Mouse (Mus musculus) Muller cell, postnatal 12 days (primary cell): ENCODE data around the gene Cchcr1.
"Not testable (repeated sequence)": the region's sequence is repeated elsewhere in the genome, so short reads cannot be mapped to it uniquely, and the experiment has no call there.

Source experiments
- DNase-seq: peaks from one replicate; pipeline ENCODE4 v3.0.0-alpha.2; 2015; ENCODE audit errors: inconsistent ontology term

The Cchcr1 gene

GRCm38 (mm10) chr17:35516652-35517500 is at the start of gene Cchcr1, which contains the start of gene Tcf19:
Cchcr1 (plus strand) TSS chr17:35517100.
Tcf19 (minus strand) TSS chr17:35516824.
- peak; percentile 99 for DNase-seq

DNA sequence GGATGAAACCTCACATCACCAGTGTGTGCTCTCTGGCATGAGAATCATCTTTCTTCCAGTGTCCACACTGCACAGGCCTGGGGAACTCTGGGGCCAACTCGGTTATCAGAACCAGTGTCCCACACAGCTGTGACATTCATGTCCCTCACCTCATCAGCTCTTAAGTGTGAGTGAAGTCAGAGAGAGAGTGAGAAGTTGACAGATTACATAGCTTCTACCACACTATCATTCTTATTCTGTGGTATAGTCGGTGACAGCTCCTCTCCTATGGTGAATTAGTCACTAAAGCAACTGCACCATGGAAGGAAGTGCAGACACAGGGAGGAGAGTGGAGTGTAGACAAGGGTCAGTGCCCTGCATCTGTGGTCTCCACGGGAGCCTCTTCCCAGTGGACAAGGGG is 48.0 kb upstream of the Cchcr1 start:
- DNase-seq: not testable (repeated sequence)

DNA sequence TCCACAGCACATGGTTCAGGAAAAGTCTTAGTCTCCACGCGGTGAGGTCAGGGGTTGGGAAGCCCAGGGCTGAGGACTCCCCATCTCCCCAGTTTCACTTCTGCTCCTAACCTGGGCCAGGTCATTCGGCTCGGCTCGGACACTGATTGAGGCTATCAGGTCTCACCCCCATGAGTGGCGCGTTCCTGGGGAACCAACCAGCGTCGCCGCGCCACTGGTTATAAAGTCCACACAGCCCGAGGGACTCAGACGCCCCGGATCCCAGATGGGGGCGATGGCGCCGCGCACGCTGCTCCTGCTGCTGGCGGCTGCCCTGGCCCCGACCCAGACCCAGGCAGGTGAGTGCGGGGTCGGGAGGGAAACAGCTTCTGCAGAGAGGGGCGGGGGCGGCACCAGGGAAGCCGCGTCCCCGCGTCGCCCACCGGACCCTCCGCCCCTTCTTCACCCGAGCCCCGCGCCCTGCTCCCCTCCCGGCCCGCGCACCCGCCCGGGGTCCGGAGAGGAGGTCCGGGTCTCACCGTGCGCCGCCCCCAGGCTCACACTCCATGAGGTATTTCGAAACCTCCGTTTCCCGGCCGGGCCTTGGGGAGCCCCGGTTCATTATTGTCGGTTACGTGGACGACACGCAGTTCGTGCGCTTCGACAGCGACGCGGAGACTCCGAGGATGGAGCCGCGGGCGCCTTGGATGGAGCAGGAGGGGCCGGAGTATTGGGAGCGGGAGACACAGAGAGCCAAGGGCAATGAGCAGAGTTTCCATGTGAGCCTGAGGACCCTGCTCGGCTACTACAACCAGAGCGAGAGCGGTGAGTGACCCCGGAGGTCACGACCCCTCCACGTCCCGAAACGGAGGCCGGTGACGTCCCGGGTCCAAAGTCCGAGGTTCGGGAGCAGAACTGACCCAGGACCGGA is 46.8 kb upstream of the Cchcr1 start, which contains the start of gene H2-Q10:
Gene H2-Q10 (plus strand): TSS at position 248 of the 910 bp plus-strand sequence.
- no peak for DNase-seq

DNA sequence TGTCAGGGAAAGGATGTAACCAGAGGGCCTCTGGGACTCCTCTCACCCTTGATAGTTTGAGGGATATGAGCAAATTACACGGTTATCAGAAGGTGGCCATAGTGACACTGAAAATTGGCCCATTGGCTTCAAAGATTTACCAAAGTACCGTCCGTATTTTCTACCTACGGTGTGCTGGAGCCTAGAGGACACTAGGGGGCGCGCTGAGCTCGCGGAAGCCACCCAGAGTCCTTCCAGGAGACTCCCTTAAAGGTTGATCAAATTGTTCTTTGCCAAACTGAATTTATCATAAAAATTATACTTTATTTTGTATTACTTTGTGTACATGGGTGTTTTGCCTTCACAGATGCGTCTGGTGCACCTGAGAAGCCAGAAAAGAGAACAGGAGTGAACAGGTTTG is 32.8 kb upstream of the Cchcr1 start:
- DNase-seq: peak; percentile 53

- peak; percentile 53 for DNase-seq
Observed at GRCm38 (mm10) chr17:35485702-35486101, 31.2 kb upstream of the Cchcr1 start.

DNA sequence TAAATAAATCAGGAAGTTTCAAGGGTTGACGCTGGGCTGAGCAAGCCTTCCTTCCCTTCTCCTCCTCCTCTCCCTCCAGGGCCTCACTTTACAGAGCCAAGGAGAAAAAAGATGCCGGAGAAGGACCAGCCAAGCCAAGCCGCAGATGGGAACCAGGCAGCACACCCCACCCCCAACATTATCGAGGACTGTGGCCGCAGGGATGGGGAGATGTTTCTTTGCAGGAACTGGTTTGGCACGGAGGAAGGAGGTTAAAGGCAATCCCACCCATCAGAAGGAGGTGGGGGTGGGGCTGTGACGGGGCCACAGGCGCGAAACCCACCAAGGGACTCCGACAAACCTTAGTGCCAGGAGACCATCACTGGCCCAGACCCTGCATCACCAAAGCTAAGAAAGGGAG is 30.2 kb upstream of the Cchcr1 start:
- DNase-seq: no peak

DNA sequence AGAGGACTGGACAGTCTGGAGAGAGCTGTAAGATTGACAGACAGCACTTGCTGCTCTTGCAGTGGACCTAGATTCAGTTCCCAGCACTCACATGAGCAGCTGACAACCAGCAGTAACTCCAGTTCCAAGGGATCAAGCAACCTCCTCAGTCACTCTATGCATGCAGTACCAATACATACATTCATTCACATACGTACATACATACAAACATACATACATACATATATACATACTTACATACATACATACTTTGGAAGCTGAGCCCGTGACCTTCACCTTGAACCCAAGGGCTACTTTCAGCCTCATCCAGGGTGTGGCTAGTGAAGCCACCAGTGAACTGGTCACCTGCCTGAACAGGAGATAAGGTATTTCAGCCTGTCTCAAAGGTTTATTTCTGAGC is 28.9 kb upstream of the Cchcr1 start:
- no peak for DNase-seq

- DNase-seq: no peak
Observed at GRCm38 (mm10) chr17:35490320-35490719, 26.6 kb upstream of the Cchcr1 start.

DNA sequence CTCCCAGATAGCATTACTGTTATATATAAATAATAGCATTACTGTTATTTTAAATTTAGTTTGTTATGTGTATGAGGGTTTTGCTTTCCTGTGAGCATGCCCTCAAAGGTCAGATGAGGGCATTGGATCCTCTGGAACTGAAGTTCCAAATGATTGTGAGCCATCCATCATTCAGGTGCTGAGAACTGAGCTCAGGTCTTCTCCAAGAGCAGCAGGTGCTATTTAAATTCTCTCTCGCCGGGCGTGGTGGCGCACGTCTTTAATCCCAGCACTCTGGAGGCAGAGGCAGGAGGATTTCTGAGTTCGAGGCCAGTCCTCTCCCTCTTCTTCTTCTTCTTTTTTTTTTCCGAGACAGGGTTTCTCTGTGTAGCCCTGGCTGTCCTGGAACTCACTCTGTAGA is 19.8 kb upstream of the Cchcr1 start:
- DNase-seq: no peak

DNA sequence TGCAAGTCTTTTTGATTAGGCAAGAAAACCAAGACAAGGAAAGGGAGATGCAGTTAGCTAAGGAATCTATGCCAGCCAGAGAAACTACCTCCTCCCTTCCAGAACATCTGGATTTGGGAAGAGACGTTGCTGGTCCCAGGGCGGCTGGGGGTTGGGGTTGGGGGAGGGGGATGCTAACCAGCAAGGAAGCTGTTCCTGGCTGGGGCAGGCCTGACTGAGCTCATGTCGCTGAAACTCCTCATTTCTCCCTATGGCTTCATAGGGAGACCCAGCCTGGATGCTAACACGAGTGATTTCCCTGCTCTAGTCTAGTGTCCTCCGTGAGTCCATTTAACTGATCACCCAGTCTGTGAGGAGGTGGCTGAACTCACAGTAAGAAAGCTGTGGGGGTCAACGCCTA is 14.7 kb upstream of the Cchcr1 start:
- no peak for DNase-seq

- DNase-seq: no peak
Observed at GRCm38 (mm10) chr17:35502762-35503161, 14.1 kb upstream of the Cchcr1 start.

- DNase-seq: no peak
Observed at GRCm38 (mm10) chr17:35503849-35504248, 13.1 kb upstream of the Cchcr1 start.

DNA sequence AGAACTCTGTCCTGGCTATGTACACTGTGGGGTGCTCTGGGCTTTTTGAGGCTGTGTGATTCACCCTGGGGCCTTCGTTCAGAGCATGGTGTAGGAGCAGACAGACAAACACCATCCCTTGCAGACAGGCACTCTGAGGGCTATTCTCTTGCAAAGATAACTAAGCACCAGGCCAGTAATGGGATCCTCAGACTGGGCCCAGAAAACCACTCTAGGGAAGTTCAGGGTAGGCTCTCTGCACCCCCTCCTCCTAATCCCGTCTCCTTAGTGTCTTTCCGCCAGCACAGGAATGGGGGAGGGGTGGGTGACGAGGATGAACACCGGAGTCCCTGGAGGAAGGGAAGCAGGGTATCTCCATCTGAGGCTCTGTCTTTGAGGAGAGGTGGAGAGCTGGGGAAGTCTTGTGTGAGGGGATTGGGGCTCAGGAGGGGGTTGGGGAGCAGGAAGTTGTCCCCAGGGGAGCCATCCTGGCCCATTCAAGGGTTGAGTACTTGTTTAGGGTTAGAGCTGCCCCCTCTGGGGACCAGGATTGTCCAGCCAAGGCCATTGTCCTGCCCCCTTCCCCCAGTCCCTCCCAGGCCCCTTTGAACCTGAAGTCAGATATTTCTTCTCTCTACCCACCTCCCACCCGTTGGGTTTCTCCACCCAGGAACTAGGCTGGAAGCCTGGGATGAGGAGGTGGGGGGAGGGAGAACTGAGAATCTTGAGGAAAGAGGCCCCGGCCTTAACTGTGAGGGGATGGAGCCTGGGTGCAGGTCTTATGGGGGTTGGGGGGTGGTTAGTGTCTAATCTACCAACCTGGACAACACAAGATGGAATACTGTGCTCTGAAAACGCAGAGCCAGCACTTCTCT is 12.0 kb upstream of the Cchcr1 start:
- no peak for DNase-seq

GRCm38 (mm10) chr17:35505776-35506175 is 11.1 kb upstream of the Cchcr1 start, which contains the start of gene Pou5f1:
Pou5f1 (plus strand) TSS chr17:35506018.
- DNase-seq: no peak

- DNase-seq: no peak
Observed at GRCm38 (mm10) chr17:35506881-35507280, 10.0 kb upstream of the Cchcr1 start.

- DNase-seq: no peak
Observed at GRCm38 (mm10) chr17:35507556-35508260, 9.2 kb upstream of the Cchcr1 start.

DNA sequence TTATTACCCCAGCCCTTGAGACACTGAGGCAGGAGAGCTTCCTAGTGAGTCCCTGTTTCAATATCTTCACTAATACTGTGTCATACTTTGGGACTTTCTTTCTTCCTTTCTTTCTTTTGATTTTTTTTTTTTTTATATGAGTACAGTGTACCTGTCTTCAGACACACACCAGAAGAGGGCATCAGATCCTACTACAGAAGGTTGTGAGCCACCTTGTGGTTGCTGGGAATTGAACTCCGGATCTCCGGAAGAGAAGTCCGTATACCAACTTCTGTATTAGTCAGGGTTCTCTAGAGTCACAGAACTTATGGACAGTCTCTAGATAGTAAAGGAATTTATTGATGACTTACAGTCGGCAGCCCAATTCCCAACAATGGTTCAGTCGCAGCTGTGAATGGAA is 8.6 kb upstream of the Cchcr1 start:
- DNase-seq: not testable (repeated sequence)

DNA sequence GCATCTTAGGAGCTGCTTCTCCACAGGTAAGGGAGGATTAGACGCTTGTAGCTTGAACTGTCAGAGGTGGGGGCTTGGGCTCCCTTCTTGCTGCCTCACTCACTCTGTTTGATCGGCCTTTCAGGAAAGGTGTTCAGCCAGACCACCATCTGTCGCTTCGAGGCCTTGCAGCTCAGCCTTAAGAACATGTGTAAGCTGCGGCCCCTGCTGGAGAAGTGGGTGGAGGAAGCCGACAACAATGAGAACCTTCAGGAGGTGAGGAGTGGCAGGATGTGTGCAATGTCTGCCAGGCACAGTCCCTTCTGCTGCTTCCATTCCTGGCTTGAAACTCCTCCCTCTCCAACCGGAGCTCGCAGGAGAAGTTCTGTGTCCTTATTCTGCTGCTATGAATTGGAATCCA is 7.6 kb upstream of the Cchcr1 start:
- no peak for DNase-seq

DNA sequence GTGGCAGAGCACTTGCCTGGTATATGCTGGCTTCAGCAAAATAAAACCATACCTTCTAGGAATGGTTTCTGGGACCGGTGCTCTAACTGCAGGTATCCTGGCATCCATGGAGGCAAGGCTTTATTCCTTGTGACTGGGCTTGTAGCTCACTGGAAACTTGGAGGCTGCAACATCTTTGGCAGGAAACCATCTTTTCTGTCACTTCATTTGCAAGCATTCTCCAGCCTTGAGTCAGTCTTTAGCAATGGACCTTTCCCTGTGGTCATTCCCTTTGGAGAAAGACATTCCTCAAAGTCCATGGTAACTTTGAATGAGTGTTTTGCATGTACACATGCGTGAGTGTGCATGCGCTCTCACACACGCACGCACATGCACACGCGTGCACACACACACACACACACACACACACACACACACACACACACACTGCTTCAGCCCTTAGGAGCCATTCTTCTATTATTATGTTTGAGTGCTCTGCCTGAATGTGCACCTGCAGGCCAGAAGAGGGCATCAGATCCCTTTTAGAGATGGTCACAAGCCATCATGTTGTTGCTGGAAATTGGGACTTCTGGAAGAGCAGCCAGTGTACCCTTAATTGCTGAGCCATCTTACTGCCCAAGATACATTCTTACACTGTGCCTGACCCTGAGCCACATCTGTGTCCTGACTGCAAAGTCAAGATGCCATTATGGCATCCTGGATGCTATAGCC is 3.8 kb upstream of the Cchcr1 start:
- DNase-seq: peak; percentile 75

DNA sequence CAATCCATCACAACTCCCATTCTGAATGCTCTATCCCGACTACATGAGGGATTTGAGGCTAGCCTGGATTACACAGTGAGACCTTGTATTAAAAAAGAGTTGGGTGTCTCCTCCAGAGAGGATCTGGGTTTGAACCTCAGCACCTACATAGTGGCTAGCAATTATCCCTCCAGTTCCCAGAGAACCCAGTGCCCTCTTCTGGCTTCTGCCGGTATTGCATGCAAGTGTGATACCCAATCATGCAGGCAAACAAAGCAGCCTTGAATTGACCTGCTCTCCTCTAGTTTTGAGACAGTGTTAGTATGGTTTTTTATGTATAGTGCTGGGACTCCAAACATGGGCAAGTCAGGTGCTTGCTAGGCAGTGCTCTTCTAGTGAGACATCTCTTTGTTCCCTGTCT is 3.0 kb upstream of the Cchcr1 start:
- peak; percentile 40 for DNase-seq
